Mouse (Mus musculus) embryonic fibroblast, embryonic 13.5 days (primary cell): Measurements from ENCODE around the gene Aven.

ENCODE experiments used
- CTCF ChIP-seq: IDR thresholded peaks from 2 replicates; pipeline ENCODE4 v1.5.1; 2011; ENCODE audit warnings: mild to moderate bottlenecking, control low read depth, low read length, moderate library complexity, borderline replicate concordance; ENCODE audit not compliant: insufficient read depth
- POLR2A ChIP-seq: IDR thresholded peaks from 2 replicates; pipeline ENCODE4 v1.6.1; 2011; ENCODE audit warnings: low read depth, mild to moderate bottlenecking, control low read depth, low read length, moderate library complexity

DNA sequence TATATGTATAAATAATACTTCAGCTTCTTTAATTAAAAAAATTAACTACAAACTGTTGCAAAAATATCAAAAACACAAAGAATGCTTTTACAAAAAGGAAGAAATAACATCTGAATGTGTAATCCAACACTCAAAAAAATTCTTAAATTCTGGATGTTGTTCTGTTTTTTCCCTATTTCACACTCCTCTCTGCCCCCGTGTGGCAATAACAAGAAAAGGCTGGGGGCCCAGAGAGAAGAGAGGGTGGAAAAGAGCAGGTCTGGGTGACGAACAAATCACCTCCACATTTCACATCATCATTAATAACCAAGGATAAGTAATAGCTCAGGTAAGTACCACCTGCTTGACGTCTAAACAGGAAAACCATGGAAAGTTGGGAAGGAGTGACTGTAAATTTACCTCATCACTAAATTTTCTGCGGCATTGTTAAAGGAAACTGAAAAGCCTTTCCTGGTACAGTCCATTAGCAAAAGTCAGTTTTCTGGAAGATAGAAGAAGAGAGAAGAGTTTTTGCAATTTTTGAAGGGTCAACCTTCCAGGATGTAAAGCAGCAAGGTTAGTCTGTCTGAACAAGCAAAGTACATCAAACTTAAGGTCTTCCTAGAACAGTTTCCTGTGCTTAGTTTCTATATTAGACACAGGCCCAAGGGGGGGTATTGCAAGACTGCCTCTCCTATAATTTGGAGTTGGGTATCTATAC, 43.0 kb upstream of the Aven start:
- TF ChIP-seq CTCF (no peak), POLR2A (no peak)
